Mouse (Mus musculus) MEL (cell line): Measurements from ENCODE around the gene Lmntd1.

ENCODE experiments used
- ELF1 ChIP-seq: IDR thresholded peaks from 2 replicates; pipeline ENCODE4 v1.6.1; 2014; ENCODE audit warnings: low read depth, mild to moderate bottlenecking, inconsistent platforms, low read length, improper control_type of control experiment, moderate library complexity
- EP300 ChIP-seq, 2 experiments: IDR thresholded peaks; 2 replicates each; pipeline ENCODE4 v1.6.1; 2011; ENCODE audit warnings: improper control_type of control experiment in 2 of 2, low read length in 2 of 2, low read depth in 1 of 2, mild to moderate bottlenecking in 1 of 2
- GATA1 ChIP-seq: IDR thresholded peaks from 2 replicates; pipeline ENCODE4 v1.6.1; 2011; ENCODE audit warnings: low read depth, low read length, improper control_type of control experiment
- MEF2A ChIP-seq: IDR thresholded peaks from 2 replicates; pipeline ENCODE4 v1.6.1; 2014; ENCODE audit warnings: low read depth, mild to moderate bottlenecking, inconsistent platforms, low read length, improper control_type of control experiment; ENCODE audit not compliant: poor library complexity, insufficient replicate concordance, severe bottlenecking; ENCODE audit errors: extremely low read depth
- POLR2A ChIP-seq, 2 experiments: IDR thresholded peaks; 2 replicates each; pipeline ENCODE4 v1.6.1; 2011 to 2012; ENCODE audit warnings: low read length in 2 of 2, mild to moderate bottlenecking in 2 of 2, control low read depth in 1 of 2, improper control_type of control experiment in 1 of 2, low read depth in 1 of 2, moderate library complexity in 1 of 2; ENCODE audit not compliant: control insufficient read depth in 1 of 2, insufficient read depth in 1 of 2, poor library complexity in 1 of 2
- POLR2AphosphoS2 ChIP-seq: IDR thresholded peaks from 2 replicates; pipeline ENCODE4 v1.6.1; 2011; ENCODE audit warnings: low read length, improper control_type of control experiment
- ZC3H11A ChIP-seq: IDR thresholded peaks from 2 replicates; pipeline ENCODE4 v1.6.1; 2012; ENCODE audit warnings: low read depth, mild to moderate bottlenecking, inconsistent platforms, low read length, improper control_type of control experiment

GRCm38 (mm10) chr6:145651976-145652375 is 37.9 kb upstream of the Lmntd1 start:
- no peak for TF ChIP-seq GATA1
- no peak for TF ChIP-seq EP300 (IDR thresholded peaks at IDR 0.05; ENCODE audit: low read depth in 1 of 2, low read length in 2 of 2)
- no peak for TF ChIP-seq ELF1
- no peak for TF ChIP-seq POLR2AphosphoS2
- no peak for TF ChIP-seq POLR2A (IDR thresholded peaks at IDR 0.05; ENCODE audit: control insufficient read depth in 1 of 2, insufficient read depth in 1 of 2, low read depth in 1 of 2, low read length in 2 of 2, poor library complexity in 1 of 2)
- TF ChIP-seq MEF2A, result no peak
- TF ChIP-seq ZC3H11A, result no peak
